Mouse (Mus musculus): Measurements from ENCODE around the gene Slc8b1.
"Not testable (repeated sequence)": the region's sequence is repeated elsewhere in the genome, so short reads cannot be mapped to it uniquely, and the experiment has no call there.

Gene Slc8b1

DNA sequence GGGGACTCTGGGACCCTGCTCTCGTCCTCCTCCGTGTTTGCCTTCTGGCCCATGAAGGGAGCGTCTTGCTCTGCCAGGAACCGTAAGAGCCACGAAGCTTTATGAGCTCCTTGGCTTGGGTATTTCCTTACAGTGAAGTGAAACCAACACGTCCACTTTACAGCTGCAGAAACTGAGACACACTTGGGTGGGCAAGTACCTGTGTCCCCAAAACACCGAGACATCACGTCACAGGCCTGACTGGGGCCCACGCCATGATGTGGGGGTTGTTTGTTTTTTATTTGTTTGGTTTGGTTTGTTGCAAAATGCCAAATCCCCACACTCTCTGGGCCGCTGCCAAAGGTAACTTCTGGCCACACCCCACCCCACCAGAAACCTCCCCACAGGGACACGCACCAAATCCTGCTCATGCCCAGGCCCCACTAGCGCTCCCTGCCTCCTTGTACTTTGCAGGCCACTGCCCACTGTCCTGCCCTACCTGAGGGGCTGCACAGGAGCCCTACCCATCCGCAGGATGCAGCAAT is 15.2 kb upstream of the Slc8b1 start:
- DNase-seq (ENCODE audit: low spot score in 2 of 2): no peak

DNA sequence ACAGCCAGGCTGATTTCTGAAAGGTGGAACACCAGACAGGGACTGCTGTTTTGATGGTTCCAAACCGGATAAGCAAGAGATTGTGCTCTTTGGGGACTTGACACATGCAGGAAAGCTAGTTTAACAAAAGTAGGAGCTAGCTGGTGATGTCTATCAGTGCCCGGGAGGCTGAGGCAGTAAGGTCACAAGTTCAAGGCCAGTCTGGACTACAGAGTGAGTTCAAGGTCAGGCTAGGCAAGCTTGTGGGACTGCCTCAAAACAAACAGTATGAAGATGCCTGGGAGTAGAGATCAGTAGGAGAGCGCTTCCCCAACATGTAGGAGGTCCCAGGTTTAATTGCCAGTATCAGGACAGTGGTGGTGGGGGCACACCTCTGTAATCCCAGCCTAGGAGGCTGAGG is 13.9 kb upstream of the Slc8b1 start:
- no peak for DNase-seq (ENCODE audit: low spot score in 2 of 2)

DNA sequence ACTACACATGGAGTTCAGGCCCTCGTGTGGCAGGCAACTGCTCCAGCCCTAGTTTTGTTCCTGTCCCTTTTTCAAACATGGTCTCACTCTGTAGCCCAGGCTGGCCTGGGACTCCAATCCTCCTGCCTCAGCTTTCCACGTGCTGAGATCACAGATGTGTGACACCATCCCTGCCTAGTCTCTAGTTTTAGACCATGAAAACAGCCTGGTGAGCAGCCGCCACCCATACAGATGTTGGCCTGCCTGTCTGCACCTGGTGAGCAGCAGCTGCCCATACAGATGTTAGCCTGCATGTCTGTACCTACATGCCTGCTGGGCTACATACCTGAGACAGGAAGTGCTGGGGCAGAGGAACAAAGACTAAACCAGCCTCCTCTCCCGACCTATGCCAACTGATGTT is 11.8 kb upstream of the Slc8b1 start:
- DNase-seq (ENCODE audit: low spot score in 2 of 2): no peak

DNA sequence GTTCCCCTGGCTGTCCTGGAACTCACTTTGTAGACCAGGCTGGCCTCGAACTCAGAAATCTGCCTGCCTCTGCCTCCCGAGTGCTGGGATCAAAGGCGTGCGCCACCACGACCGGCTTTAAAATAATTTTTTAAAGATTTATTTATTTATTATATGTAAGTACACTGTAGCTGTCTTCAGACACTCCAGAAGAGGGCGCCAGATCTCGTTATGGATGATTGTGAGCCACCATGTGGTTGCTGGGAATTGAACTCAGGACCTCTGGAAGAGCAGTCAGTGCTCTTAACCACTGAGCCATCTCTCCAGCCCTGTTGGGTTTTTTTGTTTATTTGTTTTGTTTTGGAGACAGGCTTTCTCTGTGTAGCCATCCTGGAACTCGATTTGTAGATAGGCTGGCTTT is 10.4 kb upstream of the Slc8b1 start:
- DNase-seq (ENCODE audit: low spot score in 2 of 2): not testable (repeated sequence)

DNA sequence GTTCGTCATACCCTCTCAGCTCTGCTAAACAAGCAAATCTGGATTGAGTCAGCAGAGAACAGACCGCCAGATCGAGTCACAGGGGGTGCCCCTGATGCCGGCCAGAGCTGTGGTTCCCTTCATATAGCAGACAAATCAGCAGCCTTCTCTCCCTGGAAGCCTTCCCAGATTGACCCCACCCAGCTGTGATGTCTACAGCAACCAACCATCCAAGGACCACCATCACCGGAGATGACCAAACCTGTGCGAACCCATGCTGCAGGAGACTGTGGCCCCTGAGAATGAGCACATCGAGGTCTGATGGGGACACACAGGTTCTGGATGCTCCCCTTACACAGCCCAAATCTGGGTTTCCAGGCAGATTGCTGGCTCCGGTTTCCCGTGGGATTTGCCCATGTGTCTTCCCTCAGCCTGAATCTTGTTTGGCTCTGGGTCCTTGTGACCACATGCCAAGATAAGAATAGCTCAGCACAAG is 8.8 kb upstream of the Slc8b1 start:
- peak; percentile 37 to 43 for DNase-seq (ENCODE audit: low spot score in 2 of 2)

- no peak for DNase-seq (ENCODE audit: low spot score in 2 of 2)
Observed at GRCm38 (mm10) chr5:120502675-120503143, 8.3 kb upstream of the Slc8b1 start.

DNA sequence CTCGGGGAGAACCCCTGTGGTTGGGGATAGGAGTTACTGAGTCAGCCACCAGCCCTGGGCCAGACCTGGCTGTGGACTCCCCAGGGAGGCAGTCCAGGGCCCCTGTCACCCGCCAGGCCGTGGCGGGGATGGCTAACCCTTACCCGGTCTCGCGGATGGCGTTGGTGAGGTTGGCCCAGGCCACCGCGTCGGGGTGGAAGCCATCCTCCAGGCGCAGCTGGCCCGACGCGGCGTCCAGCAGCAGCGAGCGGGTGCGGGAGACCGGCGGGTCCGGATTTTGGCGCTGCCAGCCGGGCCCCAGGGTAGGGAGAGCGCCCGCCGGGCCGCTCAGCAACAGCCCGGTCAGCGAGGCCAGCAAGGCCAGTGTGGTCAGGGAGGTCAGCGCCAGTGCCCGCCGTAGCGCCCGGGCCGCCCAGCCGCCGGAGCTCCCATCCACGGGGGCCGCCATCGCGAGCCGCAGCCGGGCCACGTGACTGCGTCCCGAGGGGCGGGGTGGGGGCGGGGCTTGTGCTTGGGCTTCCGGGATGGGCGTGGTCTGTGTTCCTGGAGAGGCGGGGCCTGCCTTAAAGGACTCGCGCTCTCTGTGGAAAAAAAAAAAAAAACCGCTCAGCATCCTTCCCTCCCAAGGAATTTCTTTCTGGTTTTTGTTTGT is 7.7 kb upstream of the Slc8b1 start, which contains the start of gene Plbd2:
Gene Plbd2 (minus strand): TSS at position 482 of the 652 bp plus-strand sequence.
- peak; percentile 74 to 75 for DNase-seq (ENCODE audit: low spot score in 2 of 2)

GRCm38 (mm10) chr5:120505368-120505767 is 5.6 kb upstream of the Slc8b1 start:
- peak; percentile 74 to 79 for DNase-seq (ENCODE audit: low spot score in 2 of 2)

- no peak for DNase-seq (ENCODE audit: low spot score in 2 of 2)
Observed at GRCm38 (mm10) chr5:120505781-120506180, 5.2 kb upstream of the Slc8b1 start.

DNA sequence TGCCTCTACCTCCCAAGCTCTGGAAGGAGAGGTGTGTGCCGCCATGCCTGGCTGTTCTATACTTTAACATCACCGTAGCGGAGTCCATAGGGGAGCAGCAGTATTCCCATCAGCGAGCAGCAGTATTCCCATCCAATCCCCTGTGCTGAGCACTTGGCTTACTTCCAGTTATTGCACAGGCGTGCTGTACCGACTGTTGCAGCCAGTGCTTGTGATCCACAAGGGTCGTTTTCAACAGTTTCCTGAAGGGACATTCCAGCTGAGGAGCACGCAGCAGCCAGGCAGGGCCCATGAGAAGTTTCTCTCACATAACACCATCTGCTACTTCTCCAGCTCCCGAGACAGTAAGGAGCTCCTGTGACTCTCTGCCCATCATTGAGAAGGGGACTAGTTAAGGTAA is 4.5 kb upstream of the Slc8b1 start:
- no peak for DNase-seq (ENCODE audit: low spot score in 2 of 2)

DNA sequence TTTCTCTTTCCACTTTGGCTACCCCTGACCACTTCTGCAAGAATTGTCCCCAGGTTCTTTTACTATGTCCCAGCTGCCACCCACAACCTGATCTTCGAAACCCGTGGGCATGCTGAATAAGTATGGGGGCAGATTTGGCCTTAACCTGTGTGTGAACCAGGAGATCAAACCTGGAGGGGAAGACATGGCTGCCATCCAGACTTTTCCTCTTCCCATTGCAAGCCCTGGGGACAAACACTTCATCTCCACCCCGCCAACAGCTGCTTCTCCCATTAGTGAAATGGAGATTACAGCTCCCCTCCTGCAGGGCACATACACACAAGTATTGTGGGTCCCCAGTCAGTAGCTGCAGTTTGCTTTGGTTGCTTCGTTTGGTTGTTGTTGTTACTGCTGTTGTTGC is 3.7 kb upstream of the Slc8b1 start:
- DNase-seq (ENCODE audit: low spot score in 2 of 2): no peak

DNA sequence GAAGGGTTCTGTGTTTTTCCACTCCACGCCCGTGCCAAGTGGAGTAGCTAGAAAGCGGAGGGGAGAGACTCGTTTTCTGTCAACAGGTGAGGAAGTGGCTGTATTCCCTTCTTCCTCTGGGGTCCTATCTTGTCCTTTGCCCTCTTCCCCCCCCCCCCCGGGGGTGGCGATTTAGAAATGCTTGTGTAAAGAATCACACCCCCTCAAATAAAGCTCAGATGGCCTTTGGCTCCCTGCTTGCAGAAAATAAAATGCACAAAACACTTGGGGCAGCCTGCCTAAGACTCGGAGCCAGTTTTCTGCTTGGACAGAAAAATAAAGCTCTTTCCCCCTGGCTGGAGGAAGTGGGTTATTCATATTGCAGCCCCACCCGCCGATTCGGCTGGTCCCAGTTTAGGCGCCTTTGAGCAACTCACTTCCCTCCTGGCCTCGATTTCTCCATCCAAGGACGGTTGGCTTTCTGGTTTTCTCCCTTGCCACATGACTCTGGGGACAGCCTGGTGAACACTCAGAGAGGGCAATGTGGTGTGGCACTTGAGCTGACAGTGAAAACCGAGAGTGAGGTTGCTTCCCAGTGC is 764 bp downstream of the Slc8b1 start:
- DNase-seq (ENCODE audit: low spot score in 2 of 2): no peak

- DNase-seq (ENCODE audit: low spot score in 2 of 2): no peak
Observed at GRCm38 (mm10) chr5:120512911-120513555, 2.1 kb downstream of the Slc8b1 start.

DNA sequence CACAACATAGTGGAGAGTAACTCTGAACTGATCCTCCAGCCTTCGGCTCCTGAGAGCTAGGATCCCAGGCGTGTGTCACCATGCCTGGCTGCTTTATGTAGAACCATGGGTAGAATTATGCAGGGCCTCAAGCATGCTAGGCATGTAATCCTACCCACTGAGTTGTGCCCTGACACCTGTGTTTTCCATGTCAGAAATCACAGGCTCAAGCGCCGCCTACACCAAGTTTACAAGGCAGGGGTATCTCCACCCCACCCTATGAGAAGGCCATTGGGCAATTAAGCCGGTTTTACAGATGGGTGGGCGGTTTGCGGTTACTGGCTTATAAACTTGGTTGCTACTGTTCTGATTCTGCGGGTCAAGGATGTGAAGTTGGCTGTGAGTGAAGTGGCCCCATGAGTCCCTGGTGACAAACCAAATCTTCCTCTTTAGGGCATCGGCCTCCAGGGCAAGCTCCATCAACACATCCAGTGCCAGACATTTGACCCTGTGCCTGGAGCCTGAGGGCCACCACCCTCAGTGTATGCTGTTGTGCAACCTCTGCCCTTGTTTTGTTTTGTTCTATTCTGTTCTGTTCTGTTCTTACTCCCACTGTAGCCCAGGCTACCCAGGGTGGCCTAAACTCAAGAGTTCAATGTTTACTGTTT is 3.2 kb downstream of the Slc8b1 start:
- no peak for DNase-seq (ENCODE audit: low spot score in 2 of 2)

DNA sequence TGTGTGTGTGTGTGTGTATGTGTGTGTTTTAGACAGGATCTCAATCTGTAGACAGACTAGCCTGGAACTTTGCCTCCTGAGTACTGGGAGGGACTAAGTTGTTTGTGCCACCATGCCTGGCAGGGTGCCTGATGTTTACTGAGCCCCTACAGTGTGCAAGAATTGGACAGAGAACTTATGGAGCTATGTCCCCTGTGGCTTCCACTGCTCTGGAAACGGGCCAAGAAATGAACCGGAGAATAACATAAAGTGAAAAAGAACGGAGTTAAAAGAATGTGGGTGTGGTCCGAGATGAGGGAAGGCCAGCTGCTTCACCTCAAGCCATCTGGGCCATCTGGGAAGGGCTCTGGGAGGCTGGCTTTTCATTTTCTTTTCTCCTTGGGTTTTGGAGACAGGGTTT is 3.8 kb downstream of the Slc8b1 start:
- no peak for DNase-seq (ENCODE audit: low spot score in 2 of 2)

- DNase-seq (ENCODE audit: low spot score in 2 of 2): no peak
Observed at GRCm38 (mm10) chr5:120515451-120515850, 4.5 kb downstream of the Slc8b1 start.

GRCm38 (mm10) chr5:120516221-120516984 is 5.4 kb downstream of the Slc8b1 start:
- DNase-seq (ENCODE audit: low spot score in 2 of 2): no peak

GRCm38 (mm10) chr5:120517552-120517951 is 6.6 kb downstream of the Slc8b1 start:
- DNase-seq (ENCODE audit: low spot score in 2 of 2): no peak

DNA sequence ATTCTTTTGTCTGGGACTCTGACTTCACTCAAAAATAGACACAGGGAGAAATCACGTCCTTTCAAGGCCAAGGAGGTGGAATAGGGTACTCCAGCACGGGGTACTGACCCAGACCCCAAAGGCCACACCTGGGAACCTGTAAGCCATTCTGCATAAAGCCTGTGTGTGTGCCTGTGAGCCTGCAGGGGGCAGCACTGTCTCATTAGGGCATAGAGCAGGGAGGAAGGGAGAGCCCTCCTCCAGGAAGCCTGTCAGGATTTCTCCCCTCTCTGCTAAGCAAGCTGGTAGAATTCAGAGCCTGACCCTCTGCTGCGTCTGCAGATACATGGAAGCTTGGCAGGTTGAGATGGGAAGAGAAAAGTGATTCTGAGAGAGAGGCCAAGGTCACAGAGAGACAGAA is 11.7 kb downstream of the Slc8b1 start:
- no peak for DNase-seq (ENCODE audit: low spot score in 2 of 2)

- no peak for DNase-seq (ENCODE audit: low spot score in 2 of 2)
Observed at GRCm38 (mm10) chr5:120524736-120525135, 13.8 kb downstream of the Slc8b1 start.

GRCm38 (mm10) chr5:120525737-120526136 is 14.8 kb downstream of the Slc8b1 start:
- no peak for DNase-seq (ENCODE audit: low spot score in 2 of 2)
